Mouse (Mus musculus) spleen, postnatal 0 days (tissue): ENCODE measurements around the gene Lpar4. TPM values are rescaled to one million over a fixed set of nuclear protein-coding genes. Genes with fewer than 3 reads are reported as not detected.

Source experiments
- polyA plus RNA-seq: library from polyadenylated mRNA; unstranded; fragments of >200 nt; fragmentation: Nextera tagmentation; extraction: Ambion mirVana; gene quantifications from 2 replicates; pipeline ENCODE4 v1.2.1, GENCODE M21; 2015

The Lpar4 gene
- 2.2 and 3.7 TPM in 2 replicates for polyA plus RNA-seq

DNA sequence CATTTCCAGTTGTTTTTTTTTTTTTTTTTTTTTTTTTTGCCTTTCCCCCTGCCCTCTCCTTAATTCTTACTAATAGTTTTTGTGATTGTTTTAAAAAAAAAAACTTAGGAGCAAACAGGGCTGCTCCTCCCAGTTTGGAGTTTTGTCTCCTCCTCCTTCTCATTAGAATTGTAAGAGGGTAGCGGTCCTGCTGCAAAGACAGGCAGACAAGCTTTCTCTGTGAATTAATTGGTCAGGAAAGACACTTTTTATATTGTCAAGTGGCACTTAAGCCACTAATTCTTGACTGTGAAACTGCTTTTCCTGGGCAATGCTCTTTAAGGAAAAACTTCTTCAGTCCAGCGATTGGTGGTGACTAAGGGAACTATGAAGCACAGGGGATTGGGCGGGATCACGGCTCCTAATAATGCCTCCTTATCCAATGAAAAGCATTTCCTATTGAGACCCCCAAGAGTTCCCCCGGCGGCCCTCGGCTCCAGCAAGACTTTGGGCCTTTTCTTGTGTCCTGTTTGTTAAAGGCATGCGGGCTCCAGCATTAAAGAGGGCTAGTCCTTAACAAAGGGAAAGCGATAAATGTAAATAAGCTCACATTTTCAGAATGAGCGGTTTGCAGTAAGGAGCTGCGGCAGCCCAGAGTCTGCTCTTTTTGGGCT, at the start of gene Lpar4:
Gene Lpar4 (plus strand): TSS at position 451 of the 653 bp plus-strand sequence.

Other genes with a start within 250 kb of the Lpar4 start
- gene Rtl3, start 80.0 kb upstream of the Lpar4 start, polyA plus RNA-seq: 1.3 and 1.7 TPM in 2 replicates
- 0.46 and 0.64 TPM in 2 replicates for gene P2ry10, start 167.9 kb downstream of the Lpar4 start, polyA plus RNA-seq
- gene P2ry10b, start 228.3 kb downstream of the Lpar4 start, polyA plus RNA-seq: 1.3 and 2.2 TPM in 2 replicates